Mouse (Mus musculus): Measurements from ENCODE around the gene Mbd4. TPM values are rescaled to one million over a fixed set of nuclear protein-coding genes. Genes with fewer than 3 reads are reported as not detected.

Gene Mbd4
- polyA plus RNA-seq, 1 experiment from 2014 or later, result 20.6 TPM

- no peak for ATAC-seq (ENCODE audit: insufficient number of reproducible peaks, insufficient read depth, low FRiP score, low read depth)
- Histone ChIP-seq H3K9ac (replicated peaks; ENCODE audit: low read depth, low read length) (no peak overlapping the region), H3K4me2 (replicated peaks; ENCODE audit: low read depth, low read length) (no peak overlapping the region), H3K27ac (ENCODE audit: low read length) (peak overlapping the region; percentile 73), H3K9me3 (ENCODE audit: control insufficient read depth, low read depth, low read length) (no peaks in the 10 kb centered on the region), H3K4me3 (ENCODE audit: low read depth, low read length) (no peak overlapping the region), H3K27me3 (ENCODE audit: control insufficient read depth, insufficient read depth, low read length) (no peaks in the 10 kb centered on the region), H3K4me1 (ENCODE audit: control insufficient read depth, insufficient read depth, low read length) (peaks cover 35% of the 10 kb centered on the region; the same call in 1 of the 2 replicates), H3K36me3 (ENCODE audit: control insufficient read depth, insufficient read depth, low read length) (no peaks in the 10 kb centered on the region)
- 75% methylated on average over 3 of the region's 3 CpGs for WGBS
Measured at GRCm38 (mm10) chr6:115855733-115856360, 2.7 kb upstream of the Mbd4 start.

DNA sequence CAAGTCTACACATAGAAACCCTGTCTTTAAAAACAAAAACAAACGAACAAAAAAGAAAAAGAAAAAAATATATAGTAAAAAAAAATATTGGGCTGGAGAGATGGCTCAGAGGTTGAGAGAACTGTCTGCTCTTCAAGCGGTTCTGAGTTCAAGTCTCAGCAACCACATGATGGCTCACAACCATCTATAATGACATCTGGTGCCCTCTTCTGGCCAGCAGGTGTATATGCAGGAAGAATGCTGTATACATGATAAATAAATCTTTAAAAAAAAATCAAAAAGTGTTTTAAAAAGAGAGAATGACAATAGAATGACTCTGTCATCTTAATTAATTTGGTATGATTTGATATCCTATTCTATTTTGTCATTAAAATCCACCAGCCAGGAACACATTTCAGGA is 1.3 kb upstream of the Mbd4 start:
- H3K27ac ChIP-seq (ENCODE audit: low read length), result no peak overlapping the region
- H3K9me3 ChIP-seq (ENCODE audit: control insufficient read depth, low read depth, low read length), result no peaks in the 10 kb centered on the region
- no peak overlapping the region for H3K9ac ChIP-seq (replicated peaks; ENCODE audit: low read depth, low read length)
- H3K4me3 ChIP-seq (ENCODE audit: low read depth, low read length), result no peak overlapping the region
- WGBS, result 63% methylated on average over 2 of the region's 2 CpGs
- H3K36me3 ChIP-seq (ENCODE audit: control insufficient read depth, insufficient read depth, low read length), result peaks cover 3% of the 10 kb centered on the region; the same call in 1 of the 2 replicates
- no peak overlapping the region; the same call in 1 of the 2 replicates for H3K4me2 ChIP-seq (replicated peaks; ENCODE audit: low read depth, low read length)
- no peaks in the 10 kb centered on the region for H3K27me3 ChIP-seq (ENCODE audit: control insufficient read depth, insufficient read depth, low read length)
- H3K4me1 ChIP-seq (ENCODE audit: control insufficient read depth, insufficient read depth, low read length), result peaks cover 26% of the 10 kb centered on the region; the same call in 1 of the 2 replicates
- no peak for ATAC-seq (ENCODE audit: insufficient number of reproducible peaks, insufficient read depth, low FRiP score, low read depth)

DNA sequence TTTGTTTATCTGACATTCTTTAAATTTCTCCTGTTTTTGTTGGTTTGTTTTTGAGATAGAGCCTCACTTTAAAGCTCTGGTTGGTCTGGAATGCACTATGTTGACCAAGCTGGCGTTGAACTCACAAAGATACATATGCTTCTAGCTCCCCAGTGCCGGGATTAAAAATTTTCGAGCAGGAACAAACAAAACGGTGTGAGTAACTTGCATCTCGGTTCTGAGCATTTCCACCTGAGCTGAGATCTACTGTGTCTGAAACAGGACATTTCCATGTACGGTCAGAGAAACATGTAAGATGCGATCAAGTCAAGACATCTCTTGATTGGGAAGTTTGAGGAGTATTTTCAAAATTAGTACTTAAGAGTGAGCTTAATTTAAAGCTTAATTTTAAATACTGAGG is 814 bp upstream of the Mbd4 start:
- no peak for ATAC-seq (ENCODE audit: insufficient number of reproducible peaks, insufficient read depth, low FRiP score, low read depth)
- WGBS, result 36% methylated on average over 7 of the region's 7 CpGs

DNA sequence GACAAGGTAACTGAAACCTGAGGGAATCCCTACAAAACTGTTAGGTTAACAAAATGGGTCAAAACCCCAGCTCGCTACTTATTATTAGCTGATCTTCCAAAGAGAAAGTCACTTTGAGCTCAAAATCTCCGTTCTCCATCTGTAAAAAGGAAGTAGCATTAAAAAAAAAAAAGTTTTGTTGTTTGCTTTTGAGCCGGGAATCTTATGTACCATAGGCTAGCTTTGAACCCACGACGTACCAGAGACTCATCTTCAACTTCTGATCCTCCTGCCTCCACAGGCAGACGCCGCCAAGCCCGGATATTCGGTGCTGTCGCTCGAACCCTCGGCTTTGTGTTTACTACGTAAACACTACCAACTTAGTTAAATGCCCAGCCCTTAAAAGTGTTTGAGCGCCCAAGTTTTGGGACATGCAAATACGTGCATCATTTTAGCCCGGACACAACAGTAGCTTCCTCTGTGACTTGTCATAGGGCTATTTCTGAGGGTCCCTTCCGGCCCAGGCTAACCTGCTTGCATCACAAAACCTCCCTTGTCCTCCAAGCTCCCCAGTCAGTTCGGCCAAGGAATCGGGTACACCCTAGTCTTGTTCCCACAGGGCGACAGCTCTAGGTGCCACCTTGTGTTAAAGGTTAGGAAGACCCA is 603 bp downstream of the Mbd4 start:
- H3K36me3 ChIP-seq (ENCODE audit: control insufficient read depth, insufficient read depth, low read length), result peaks cover 15% of the 10 kb centered on the region
- no peaks in the 10 kb centered on the region for H3K27me3 ChIP-seq (ENCODE audit: control insufficient read depth, insufficient read depth, low read length)
- peaks cover 20% of the 10 kb centered on the region; the same call in 1 of the 2 replicates for H3K4me1 ChIP-seq (ENCODE audit: control insufficient read depth, insufficient read depth, low read length)
- no peaks in the 10 kb centered on the region for H3K9me3 ChIP-seq (ENCODE audit: control insufficient read depth, low read depth, low read length)
- no peak for ATAC-seq (ENCODE audit: insufficient number of reproducible peaks, insufficient read depth, low FRiP score, low read depth)
- H3K4me2 ChIP-seq (replicated peaks; ENCODE audit: low read depth, low read length), result peak overlapping the region; percentile 65
- H3K4me3 ChIP-seq (ENCODE audit: low read depth, low read length), result peak overlapping the region; percentile 46
- peak overlapping the region; percentile 49 for H3K9ac ChIP-seq (replicated peaks; ENCODE audit: low read depth, low read length)
- peak overlapping the region; percentile 73 for H3K27ac ChIP-seq (ENCODE audit: low read length)
- WGBS, result 4% methylated on average over 20 of the region's 20 CpGs

More for the DNA sequence above, 814 bp upstream of the Mbd4 start:
- H3K4me2 ChIP-seq (replicated peaks; ENCODE audit: low read depth, low read length), result peak overlapping the region; percentile 56
- peak overlapping the region; percentile 42 for H3K9ac ChIP-seq (replicated peaks; ENCODE audit: low read depth, low read length)
- peak overlapping the region; percentile 46 for H3K4me3 ChIP-seq (ENCODE audit: low read depth, low read length)
- no peaks in the 10 kb centered on the region for H3K9me3 ChIP-seq (ENCODE audit: control insufficient read depth, low read depth, low read length)
- H3K27me3 ChIP-seq (ENCODE audit: control insufficient read depth, insufficient read depth, low read length), result no peaks in the 10 kb centered on the region
- peaks cover 22% of the 10 kb centered on the region; the same call in 1 of the 2 replicates for H3K4me1 ChIP-seq (ENCODE audit: control insufficient read depth, insufficient read depth, low read length)
- H3K36me3 ChIP-seq (ENCODE audit: control insufficient read depth, insufficient read depth, low read length), result peaks cover 6% of the 10 kb centered on the region
- H3K27ac ChIP-seq (ENCODE audit: low read length), result peak overlapping the region; percentile 85

GRCm38 (mm10) chr6:115848598-115849304 is 4.4 kb downstream of the Mbd4 start:
- no peaks in the 10 kb centered on the region for H3K27me3 ChIP-seq (ENCODE audit: control insufficient read depth, insufficient read depth, low read length)
- no peak overlapping the region for H3K9ac ChIP-seq (replicated peaks; ENCODE audit: low read depth, low read length)
- H3K4me1 ChIP-seq (ENCODE audit: control insufficient read depth, insufficient read depth, low read length), result peaks cover 6% of the 10 kb centered on the region; the same call in 1 of the 2 replicates
- ATAC-seq (ENCODE audit: insufficient number of reproducible peaks, insufficient read depth, low FRiP score, low read depth), result no peak
- H3K27ac ChIP-seq (ENCODE audit: low read length), result no peak overlapping the region
- H3K4me3 ChIP-seq (ENCODE audit: low read depth, low read length), result no peak overlapping the region
- H3K4me2 ChIP-seq (replicated peaks; ENCODE audit: low read depth, low read length), result no peak overlapping the region
- no peaks in the 10 kb centered on the region for H3K9me3 ChIP-seq (ENCODE audit: control insufficient read depth, low read depth, low read length)
- WGBS, result 93% methylated on average over 10 of the region's 10 CpGs
- H3K36me3 ChIP-seq (ENCODE audit: control insufficient read depth, insufficient read depth, low read length), result peaks cover 18% of the 10 kb centered on the region

- Histone ChIP-seq H3K27ac (ENCODE audit: low read length) (no peak overlapping the region), H3K9ac (replicated peaks; ENCODE audit: low read depth, low read length) (no peak overlapping the region), H3K4me3 (ENCODE audit: low read depth, low read length) (no peak overlapping the region), H3K9me3 (ENCODE audit: control insufficient read depth, low read depth, low read length) (no peaks in the 10 kb centered on the region), H3K27me3 (ENCODE audit: control insufficient read depth, insufficient read depth, low read length) (no peaks in the 10 kb centered on the region), H3K4me2 (replicated peaks; ENCODE audit: low read depth, low read length) (no peak overlapping the region), H3K4me1 (ENCODE audit: control insufficient read depth, insufficient read depth, low read length) (peaks cover under 1% of the 10 kb centered on the region; the same call in 1 of the 2 replicates), H3K36me3 (ENCODE audit: control insufficient read depth, insufficient read depth, low read length) (peaks cover 32% of the 10 kb centered on the region)
- ATAC-seq (ENCODE audit: insufficient number of reproducible peaks, insufficient read depth, low FRiP score, low read depth), result no peak
- WGBS, result 38% methylated on average over 8 of the region's 8 CpGs
Measured at GRCm38 (mm10) chr6:115846640-115847411, 6.3 kb downstream of the Mbd4 start.

DNA sequence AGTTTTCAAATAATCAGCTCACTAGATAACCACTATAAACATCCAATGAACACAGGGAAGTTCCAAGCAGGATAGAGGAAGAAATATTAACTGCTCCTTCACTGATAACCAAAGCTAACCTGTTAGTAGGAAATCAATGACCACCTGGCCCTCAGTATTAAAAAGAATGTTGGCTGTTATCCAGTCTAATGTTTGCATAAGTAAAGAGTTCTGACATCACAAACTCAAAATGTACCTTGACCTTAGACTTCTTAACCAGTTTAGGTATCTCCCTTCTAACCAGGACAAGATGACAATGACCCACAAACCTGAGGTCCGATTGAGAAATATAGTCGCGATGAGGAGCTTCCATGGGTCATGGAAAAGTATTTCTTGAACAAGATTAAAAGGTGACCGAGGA is 8.2 kb downstream of the Mbd4 start:
- H3K4me2 ChIP-seq (replicated peaks; ENCODE audit: low read depth, low read length), result no peak overlapping the region
- no peak overlapping the region for H3K9ac ChIP-seq (replicated peaks; ENCODE audit: low read depth, low read length)
- no peak for ATAC-seq (ENCODE audit: insufficient number of reproducible peaks, insufficient read depth, low FRiP score, low read depth)
- H3K27ac ChIP-seq (ENCODE audit: low read length), result no peak overlapping the region
- H3K4me3 ChIP-seq (ENCODE audit: low read depth, low read length), result no peak overlapping the region
- no peaks in the 10 kb centered on the region for H3K9me3 ChIP-seq (ENCODE audit: control insufficient read depth, low read depth, low read length)
- 91% methylated on average over 4 of the region's 4 CpGs for WGBS
- H3K36me3 ChIP-seq (ENCODE audit: control insufficient read depth, insufficient read depth, low read length), result peaks cover 35% of the 10 kb centered on the region
- no peaks in the 10 kb centered on the region for H3K27me3 ChIP-seq (ENCODE audit: control insufficient read depth, insufficient read depth, low read length)
- H3K4me1 ChIP-seq (ENCODE audit: control insufficient read depth, insufficient read depth, low read length), result no peaks in the 10 kb centered on the region

GRCm38 (mm10) chr6:115838745-115839144 is 14.4 kb downstream of the Mbd4 start:
- Histone ChIP-seq H3K27ac (ENCODE audit: low read length) (no peak overlapping the region), H3K4me1 (ENCODE audit: control insufficient read depth, insufficient read depth, low read length) (no peaks in the 10 kb centered on the region; the same call in 1 of the 2 replicates)
- no peak for ATAC-seq (ENCODE audit: insufficient number of reproducible peaks, insufficient read depth, low FRiP score, low read depth)

More at GRCm38 (mm10) chr6:115838745-115839144, 14.4 kb downstream of the Mbd4 start:
- Histone ChIP-seq H3K4me2 (replicated peaks; ENCODE audit: low read depth, low read length) (peak overlapping the region; percentile 69), H3K27me3 (ENCODE audit: control insufficient read depth, insufficient read depth, low read length) (no peaks in the 10 kb centered on the region), H3K9me3 (ENCODE audit: control insufficient read depth, low read depth, low read length) (no peaks in the 10 kb centered on the region), H3K4me3 (ENCODE audit: low read depth, low read length) (peak overlapping the region; percentile 31), H3K36me3 (ENCODE audit: control insufficient read depth, insufficient read depth, low read length) (peaks cover 21% of the 10 kb centered on the region), H3K9ac (replicated peaks; ENCODE audit: low read depth, low read length) (no peak overlapping the region)
- WGBS, result 61% methylated on average over 5 of the region's 5 CpGs

Data from stomach, embryonic 14.5 days (tissue).